Mouse (Mus musculus): ENCODE results near the gene Setd1a.

DNA sequence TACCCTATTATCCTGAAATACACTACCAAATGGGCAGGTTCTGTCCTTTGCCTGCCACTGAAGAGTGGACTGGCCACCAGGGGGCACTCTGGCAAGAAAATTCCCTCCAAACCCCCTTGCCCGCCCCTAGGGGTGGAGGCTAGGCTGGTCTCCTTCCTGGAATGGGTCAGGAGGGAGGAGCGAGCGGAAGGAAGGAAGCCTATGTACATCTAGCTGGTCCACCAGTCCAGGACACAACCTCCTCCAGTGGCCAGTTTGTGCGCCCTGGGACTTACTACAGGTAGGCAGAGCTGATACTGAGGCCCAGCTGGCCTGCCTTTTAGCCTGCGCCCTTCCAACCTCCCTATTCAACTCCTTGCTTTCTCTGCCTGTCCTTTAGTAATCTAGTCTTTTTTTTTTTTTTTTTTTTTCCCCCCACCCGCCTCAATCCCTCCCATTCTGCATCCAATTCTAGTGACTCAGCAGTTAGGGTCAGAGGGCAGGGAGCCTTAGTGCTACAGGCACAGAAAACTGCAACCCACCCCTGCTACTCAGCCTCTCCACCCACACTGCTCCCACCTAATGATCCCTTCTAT is 24.1 kb downstream of the Setd1a start, which contains the start of gene Hsd3b7:
- peak; percentile 98 for TF ChIP-seq CTCF (IDR thresholded peaks at IDR 0.05; ENCODE audit: low read depth)
- TF ChIP-seq EP300 (IDR thresholded peaks at IDR 0.05; ENCODE audit: low read depth), result no peak
